Mouse (Mus musculus): ENCODE results near the gene Qrich2. TPM values are rescaled to one million over a fixed set of nuclear protein-coding genes. Genes with fewer than 3 reads are reported as not detected.

Gene Qrich2
- polyA plus RNA-seq (2017; shearing (Covaris generic)): not detected

DNA sequence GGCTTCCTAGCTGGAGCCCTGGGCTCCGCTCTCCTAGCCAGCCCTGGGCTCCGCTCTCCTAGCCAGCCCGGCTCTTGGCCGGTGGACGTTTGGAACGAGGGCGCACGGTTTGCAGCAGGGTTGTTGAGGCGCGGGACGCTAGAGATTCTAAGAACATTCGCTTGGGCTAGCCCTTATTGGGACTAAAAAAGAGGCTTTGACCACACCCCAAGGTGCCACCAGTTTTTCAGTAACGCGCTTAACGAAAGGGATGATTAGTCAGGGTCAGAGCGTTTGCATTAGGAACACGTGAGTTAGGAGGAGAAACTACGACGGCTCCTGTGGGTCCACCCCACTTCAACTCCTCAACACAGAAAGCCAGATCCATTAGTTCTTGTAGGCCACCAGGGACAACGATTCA, at the start of gene Qrich2:
Gene Qrich2 (minus strand): TSS at position 101 of the 400 bp plus-strand sequence.

DNA sequence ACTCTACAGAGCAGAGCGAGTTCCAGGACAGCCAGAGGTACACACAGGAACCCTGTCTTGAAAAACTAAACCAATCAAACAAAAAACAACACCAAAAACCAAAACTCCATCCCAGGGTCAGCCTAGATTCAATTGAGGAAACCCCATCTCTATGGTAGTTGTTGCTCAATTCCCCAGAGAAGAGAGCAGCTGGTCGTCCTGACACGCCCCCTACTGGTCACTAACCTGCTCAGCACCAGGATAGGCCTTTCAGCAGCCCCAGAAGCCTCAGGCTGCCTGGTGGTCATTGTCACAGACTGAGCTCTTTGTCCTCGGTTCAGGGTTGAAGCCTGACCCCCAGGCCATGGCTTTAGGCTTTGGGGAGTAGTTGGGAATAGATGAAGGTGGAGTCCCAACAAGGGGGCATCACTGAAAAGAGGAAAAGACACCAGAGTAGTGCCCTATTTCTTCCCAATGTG, 27.8 kb upstream of the Qrich2 start, which contains the start of gene Prpsap1:
Gene Prpsap1 (minus strand): TSS at position 408 of the 458 bp plus-strand sequence.

DNA sequence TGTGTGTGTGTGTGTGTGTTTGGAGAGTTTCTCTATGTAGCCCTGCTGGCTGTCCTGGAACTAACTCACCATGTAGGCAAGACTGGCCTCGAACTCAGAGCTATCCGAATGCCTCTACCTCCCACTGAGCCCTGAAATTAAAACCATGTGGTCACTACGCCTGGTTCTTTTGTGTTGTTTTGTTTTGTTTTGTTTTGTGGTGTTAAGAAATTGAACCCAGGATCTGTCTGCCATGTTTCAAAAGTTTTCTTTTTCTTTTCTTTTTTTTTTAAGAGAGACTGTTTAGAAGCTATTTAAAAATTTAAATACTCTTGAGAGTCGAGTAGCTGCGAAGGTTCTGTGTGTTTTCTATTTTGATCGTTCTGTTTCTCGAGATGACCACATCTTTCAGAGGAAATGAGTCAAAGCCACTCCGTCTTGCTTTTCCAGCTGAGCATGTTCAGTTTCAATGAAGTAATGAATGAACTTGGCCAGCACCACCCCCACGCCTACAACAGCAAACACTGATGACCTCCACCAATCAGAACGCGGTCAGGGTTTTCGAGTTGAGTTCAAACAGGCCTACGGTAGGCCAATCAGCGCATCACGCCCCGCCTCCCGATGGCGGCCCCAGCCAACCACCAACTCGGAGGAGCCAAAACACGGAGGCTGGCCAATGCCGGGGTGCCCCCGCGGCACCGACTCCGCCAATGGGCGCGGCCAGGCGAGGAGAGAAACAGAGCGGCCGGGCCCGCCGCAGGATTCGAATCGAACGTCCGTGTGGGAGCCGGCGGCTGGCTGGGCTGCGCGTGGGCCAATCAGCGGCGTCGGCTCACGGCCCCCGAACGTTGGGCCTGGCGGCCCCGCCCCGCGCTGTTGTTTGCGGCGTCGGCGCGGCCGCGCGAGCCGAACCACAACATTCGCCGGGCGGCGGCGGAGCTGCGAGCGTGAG, 32.4 kb downstream of the Qrich2 start, which contains the start of gene Ubald2:
Gene Ubald2 (plus strand): TSS at position 739 of the 931 bp plus-strand sequence.

DNA sequence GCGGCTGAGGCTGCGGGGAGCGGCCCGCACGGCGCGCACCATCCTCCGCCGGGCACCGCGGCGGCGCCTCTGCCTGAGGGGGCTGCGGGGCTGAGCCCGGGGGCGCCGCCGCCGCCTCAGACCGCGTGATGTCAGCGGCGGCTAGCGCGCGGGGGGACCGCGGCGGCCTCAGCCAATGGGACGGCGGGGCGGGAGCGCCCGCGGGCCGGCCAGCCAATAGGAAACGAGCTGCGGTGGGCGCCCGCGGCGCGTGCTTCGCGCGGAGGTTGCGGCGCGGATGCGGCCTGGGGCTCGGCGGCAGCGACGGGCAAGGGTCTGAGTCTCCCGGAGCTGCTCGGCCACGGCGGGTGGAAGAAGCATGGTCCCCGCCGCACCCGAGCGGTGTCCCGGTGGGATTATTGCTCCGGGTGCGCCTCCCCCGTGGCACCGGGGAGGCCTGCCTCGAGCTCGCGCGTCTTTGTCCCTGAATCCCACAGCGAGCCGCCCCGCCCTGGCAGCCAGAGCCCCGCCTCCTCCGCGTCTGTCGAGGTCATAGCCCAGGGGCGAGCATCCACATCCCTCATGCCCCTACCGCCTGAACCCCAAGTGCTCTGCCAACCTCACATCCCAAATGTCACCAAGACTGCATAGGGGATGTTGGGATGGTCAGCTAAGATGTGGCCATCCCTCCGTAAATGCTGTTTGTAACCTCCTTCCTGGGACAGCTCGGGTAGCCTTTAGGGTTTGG, 53.0 kb downstream of the Qrich2 start, which contains the start of gene Rnf157:
Gene Rnf157 (minus strand): TSS at position 129 of the 727 bp plus-strand sequence.

Other genes starting within 250 kb of the Qrich2 start
- gene Evpl, start 228.2 kb downstream of the Qrich2 start, polyA plus RNA-seq (2017; shearing (Covaris generic)): 0.12 TPM
- 76.0 TPM for gene Srp68, start 192.0 kb downstream of the Qrich2 start, polyA plus RNA-seq (2017; shearing (Covaris generic))
- not detected for gene Galr2, start 185.3 kb downstream of the Qrich2 start, polyA plus RNA-seq (2017; shearing (Covaris generic))
- 44.3 TPM for gene Exoc7, start 159.0 kb downstream of the Qrich2 start, polyA plus RNA-seq (2017; shearing (Covaris generic))
- not detected for gene Foxj1, start 130.8 kb downstream of the Qrich2 start, polyA plus RNA-seq (2017; shearing (Covaris generic))
- 13.5 TPM for gene Rnf157, start 53.2 kb downstream of the Qrich2 start, polyA plus RNA-seq (2017; shearing (Covaris generic))
- gene Ubald2, start 32.1 kb downstream of the Qrich2 start, polyA plus RNA-seq (2017; shearing (Covaris generic)): 233 TPM
- 135 TPM for gene Prpsap1, start 28.0 kb upstream of the Qrich2 start, polyA plus RNA-seq (2017; shearing (Covaris generic))
- gene Sphk1, start 64.7 kb upstream of the Qrich2 start, polyA plus RNA-seq (2017; shearing (Covaris generic)): 0.20 TPM
- gene Ube2o, start 115.2 kb upstream of the Qrich2 start, polyA plus RNA-seq (2017; shearing (Covaris generic)): 17.9 TPM
- not detected for gene Aanat, start 120.2 kb upstream of the Qrich2 start, polyA plus RNA-seq (2017; shearing (Covaris generic))
- gene Rhbdf2, start 160.8 kb upstream of the Qrich2 start, polyA plus RNA-seq (2017; shearing (Covaris generic)): 15.5 TPM
- gene Prcd, start 187.3 kb upstream of the Qrich2 start, polyA plus RNA-seq (2017; shearing (Covaris generic)): not detected
- not detected for gene Cygb, start 188.1 kb upstream of the Qrich2 start, polyA plus RNA-seq (2017; shearing (Covaris generic))